Mouse (Mus musculus) embryonic facial prominence, embryonic 12.5 days (tissue): ENCODE results near the gene Aldh16a1. TPM values are rescaled to one million over a fixed set of nuclear protein-coding genes. Genes with fewer than 3 reads are reported as not detected.
A peak's percentile ranks its signal among the peaks of the same experiment; 100 is the strongest.

Experiments
- ATAC-seq: fragments of 200-750 bp; cut with Nextera tagmentation; 2 replicates; pipeline ENCODE4 v1.8.0; 2017; ENCODE audit not compliant: insufficient number of reproducible peaks, insufficient read depth, low FRiP score, low TSS enrichment
- H3K27ac ChIP-seq: fragments of 300-500 bp; sonication (generic); 2 replicates; pipeline ENCODE4 v1.5.1; 2016; ENCODE audit warnings: mild to moderate bottlenecking
- H3K27me3 ChIP-seq: fragments of 300-500 bp; sonication (generic); 2 replicates; pipeline ENCODE4 v1.6.1; 2016; ENCODE audit warnings: mild to moderate bottlenecking, moderate library complexity
- H3K36me3 ChIP-seq: fragments of 300-500 bp; sonication (generic); 2 replicates; pipeline ENCODE4 v1.6.1; 2016; ENCODE audit warnings: mild to moderate bottlenecking
- H3K4me1 ChIP-seq: fragments of 300-500 bp; sonication (generic); 2 replicates; pipeline ENCODE4 v1.6.1; 2016
- H3K4me2 ChIP-seq: fragments of 300-500 bp; sonication (generic); replicated peaks from 2 replicates; pipeline ENCODE4 v1.6.1; 2016; ENCODE audit warnings: mild to moderate bottlenecking, moderate library complexity
- H3K4me3 ChIP-seq: fragments of 300-500 bp; sonication (generic); 2 replicates; pipeline ENCODE4 v1.5.1; 2016; ENCODE audit warnings: mild to moderate bottlenecking
- H3K9ac ChIP-seq: fragments of 300-500 bp; sonication (generic); 2 replicates; pipeline ENCODE4 v1.6.1; 2016; ENCODE audit warnings: mild to moderate bottlenecking, moderate library complexity
- H3K9me3 ChIP-seq: fragments of 300-500 bp; sonication (generic); 2 replicates; pipeline ENCODE4 v1.6.1; 2016; ENCODE audit warnings: mild to moderate bottlenecking, moderate library complexity
- WGBS: fragments of 180-500 bp; shearing (Covaris S2); methylation state at CpG from one replicate; pipeline ENCODE4 v1.1.7; 2016; 5-methylcytosine and 5-hydroxymethylcytosine counted together
- microRNA counts: library from miRNA; unstranded; fragments of <30 nt; microRNA quantifications from one replicate; lab custom pipeline; 2017
- microRNA-seq: library from miRNA; unstranded; fragments of <30 nt; microRNA quantifications from one replicate; pipeline ENCODE4, GENCODE M21; 2017
- polyA plus RNA-seq: library from polyadenylated mRNA; unstranded; fragments of >200 nt; fragmentation: Nextera tagmentation; extraction: Ambion mirVana; gene quantifications from 2 replicates; pipeline ENCODE4 v1.2.1, GENCODE M21; 2016

The Aldh16a1 gene
- polyA plus RNA-seq, 1 experiment from 2014 or later: 43.8 TPM

DNA sequence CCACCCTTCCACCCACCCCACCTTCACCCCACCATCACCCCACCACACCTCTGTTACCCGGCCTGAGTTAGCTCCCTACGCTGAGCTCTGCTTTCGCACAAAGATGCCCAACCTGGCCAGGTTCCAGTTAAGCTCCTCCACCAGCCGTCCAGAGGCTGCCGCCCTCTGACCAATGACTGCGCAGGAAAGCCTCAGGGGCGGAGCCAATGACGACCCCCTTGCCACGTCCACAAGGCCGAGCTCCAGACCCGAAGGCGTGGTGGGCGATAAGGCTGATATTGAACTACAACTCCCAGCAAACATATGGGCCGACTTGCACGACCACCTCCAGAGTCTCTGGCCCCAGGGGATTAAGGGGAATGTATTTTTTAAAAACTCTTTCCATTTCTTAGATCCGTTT is 62.3 kb downstream of the Aldh16a1 start, which contains the start of gene Rcn3:
TSS of gene Rcn3 (minus strand) at position 174 of the 400 bp plus-strand sequence.
- Histone ChIP-seq H3K4me3 (peak within 1 kb of the TSS; percentile 68), H3K36me3 (peaks cover 27% of the 10 kb centered on the region), H3K27ac (peak within 1 kb of the TSS; percentile 93), H3K4me1 (peaks cover 34% of the 10 kb centered on the region; the same call in 1 of the 2 replicates), H3K27me3 (no peaks in the 10 kb centered on the region), H3K9me3 (no peaks in the 10 kb centered on the region), H3K4me2 (peak within 1 kb of the TSS; percentile 73), H3K9ac (peak within 1 kb of the TSS; percentile 80)
- WGBS: under 1% methylated on average over 16 of the region's 16 CpGs
- ATAC-seq: peak; percentile 86

DNA sequence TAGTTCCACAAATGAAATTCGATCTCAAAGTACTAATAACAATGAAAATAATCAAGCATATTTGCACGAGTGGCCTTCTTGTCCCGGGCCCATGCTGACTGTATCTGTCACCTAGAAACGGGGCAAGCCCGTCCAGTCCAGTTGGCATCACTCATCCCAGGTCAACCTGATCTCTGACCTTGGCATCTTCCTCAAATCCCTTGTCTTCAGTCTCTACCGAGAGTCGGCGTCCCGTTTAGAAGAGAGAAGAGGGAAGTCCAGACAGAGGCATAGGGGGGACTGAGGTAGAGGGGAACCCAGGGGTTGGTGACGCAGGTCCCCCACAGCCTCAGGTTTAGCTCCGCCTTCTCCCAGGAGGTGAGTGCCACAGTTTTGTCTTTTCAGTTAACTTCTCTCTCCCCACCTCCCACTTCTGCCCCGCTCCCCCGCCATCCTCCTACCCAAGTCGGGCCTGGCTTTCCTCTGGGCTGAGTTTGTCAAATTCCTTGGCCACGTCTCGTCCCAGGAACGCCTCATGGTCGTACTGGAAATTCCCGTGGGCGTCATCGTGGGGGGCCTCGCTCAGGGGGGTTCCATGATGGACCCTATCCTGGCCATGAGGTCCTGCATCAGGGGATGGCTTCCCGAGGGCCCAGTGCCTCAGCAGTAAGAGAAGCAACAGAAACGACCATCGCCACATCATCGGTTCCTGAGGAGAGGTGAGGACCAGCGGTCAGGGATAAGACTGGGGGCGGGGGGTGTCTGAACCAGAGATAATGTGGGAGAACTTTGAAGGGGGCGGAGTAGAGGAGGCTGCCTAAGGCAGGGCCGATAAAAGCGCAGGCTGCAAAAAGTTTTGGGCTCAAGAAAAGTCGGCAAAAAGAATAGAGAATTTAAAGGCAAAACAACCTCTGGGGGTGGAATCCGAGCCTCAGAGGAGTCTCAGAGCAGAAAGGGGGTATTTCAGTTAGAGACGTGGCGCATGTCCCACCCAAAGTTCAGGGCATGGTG is 63.1 kb downstream of the Aldh16a1 start:
- Histone ChIP-seq H3K4me2 (peak overlapping the region; percentile 73), H3K9ac (peak overlapping the region; percentile 80), H3K27me3 (no peaks in the 10 kb centered on the region), H3K27ac (peak overlapping the region; percentile 93), H3K36me3 (peaks cover 34% of the 10 kb centered on the region), H3K9me3 (no peaks in the 10 kb centered on the region), H3K4me3 (peak overlapping the region; percentile 68), H3K4me1 (peaks cover 34% of the 10 kb centered on the region; the same call in 1 of the 2 replicates)
- 8% methylated on average over 35 of the region's 35 CpGs for WGBS
- peak; percentile 59 for ATAC-seq

MicroRNAs within 50 kb of the gene (microRNA counts, 519-probe panel; counts per million panel counts)
- 460 counts per million, percentile 65 among the panel's probes with 10 or more counts for microRNA mmu-miR-150 (lab: Ali Mortazavi, UCI)

Small RNA genes within 50 kb of the gene (microRNA-seq; reads per million reads assigned to microRNA genes)
- gene Mir150 (10.9 reads per million, percentile 27 among the genes with 10 or more reads in this experiment), gene Mir5121 (15.2 reads per million, percentile 31 among the genes with 10 or more reads in this experiment), gene Mir7055 (not detected)

Other genes with a start within 250 kb of the Aldh16a1 start
- 76.3 and 84.7 TPM in 2 replicates for gene Ap2a1, start 225.1 kb downstream of the Aldh16a1 start, polyA plus RNA-seq
- gene Tsks, start 211.4 kb downstream of the Aldh16a1 start, polyA plus RNA-seq: 0.11 and 0.19 TPM in 2 replicates
- gene Cpt1c, start 179.7 kb downstream of the Aldh16a1 start, polyA plus RNA-seq: 32.9 and 35.6 TPM in 2 replicates
- gene Prmt1, start 168.0 kb downstream of the Aldh16a1 start, polyA plus RNA-seq: 660 and 677 TPM in 2 replicates
- 93.3 and 95.7 TPM in 2 replicates for gene Irf3, start 156.9 kb downstream of the Aldh16a1 start, polyA plus RNA-seq
- gene Bcl2l12, start 155.9 kb downstream of the Aldh16a1 start, polyA plus RNA-seq: 79.9 and 83.5 TPM in 2 replicates
- gene Scaf1, start 138.2 kb downstream of the Aldh16a1 start, polyA plus RNA-seq: 43.8 and 47.7 TPM in 2 replicates
- gene Rras, start 136.6 kb downstream of the Aldh16a1 start, polyA plus RNA-seq: 23.6 and 26.1 TPM in 2 replicates
- 13.7 and 16.8 TPM in 2 replicates for gene Prr12, start 101.7 kb downstream of the Aldh16a1 start, polyA plus RNA-seq
- gene Nosip, start 92.2 kb downstream of the Aldh16a1 start, polyA plus RNA-seq: 63.0 and 64.4 TPM in 2 replicates
- gene Prrg2, start 91.9 kb downstream of the Aldh16a1 start, polyA plus RNA-seq: 23.9 and 25.0 TPM in 2 replicates
- 302 and 306 TPM in 2 replicates for gene Rcn3, start 62.4 kb downstream of the Aldh16a1 start, polyA plus RNA-seq
- gene Fcgrt, start 50.7 kb downstream of the Aldh16a1 start, polyA plus RNA-seq: 25.8 and 26.0 TPM in 2 replicates
- 1,448 and 1,491 TPM in 2 replicates for gene Rps11, start 30.1 kb downstream of the Aldh16a1 start, polyA plus RNA-seq
- gene Rpl13a, start 25.8 kb downstream of the Aldh16a1 start, polyA plus RNA-seq: 1,339 and 1,342 TPM in 2 replicates
- 0.22 and 0.27 TPM in 2 replicates for gene Gm45713, start 18.4 kb downstream of the Aldh16a1 start, polyA plus RNA-seq
- gene Flt3l, start 18.2 kb downstream of the Aldh16a1 start, polyA plus RNA-seq: 0.67 and 1.1 TPM in 2 replicates
- gene Pih1d1, start 281 bp downstream of the Aldh16a1 start, polyA plus RNA-seq: 90.4 and 93.0 TPM in 2 replicates
- 0.73 and 0.79 TPM in 2 replicates for gene Slc17a7, start 9.4 kb upstream of the Aldh16a1 start, polyA plus RNA-seq
- 0.39 and 0.56 TPM in 2 replicates for gene Gfy, start 25.0 kb upstream of the Aldh16a1 start, polyA plus RNA-seq
- not detected in 2 replicates for gene Pth2, start 26.4 kb upstream of the Aldh16a1 start, polyA plus RNA-seq
- 0.94 and 1.7 TPM in 2 replicates for gene Ccdc155, start 50.3 kb upstream of the Aldh16a1 start, polyA plus RNA-seq
- 1.4 and 2.3 TPM in 2 replicates for gene Dkkl1, start 57.6 kb upstream of the Aldh16a1 start, polyA plus RNA-seq
- gene Tead2, start 61.2 kb upstream of the Aldh16a1 start, polyA plus RNA-seq: 277 and 295 TPM in 2 replicates
- gene Cd37, start 84.5 kb upstream of the Aldh16a1 start, polyA plus RNA-seq: 2.3 TPM in 2 replicates
- 0.22 TPM in 1 of 2 replicates, not detected in the other for gene Slc6a16, start 86.5 kb upstream of the Aldh16a1 start, polyA plus RNA-seq
- not detected in 2 replicates for gene Slc6a21, start 122.9 kb upstream of the Aldh16a1 start, polyA plus RNA-seq
- 16.1 and 18.5 TPM in 2 replicates for gene Trpm4, start 179.2 kb upstream of the Aldh16a1 start, polyA plus RNA-seq
- 0.81 and 1.5 TPM in 2 replicates for gene Hrc, start 180.7 kb upstream of the Aldh16a1 start, polyA plus RNA-seq
- gene Ppfia3, start 212.4 kb upstream of the Aldh16a1 start, polyA plus RNA-seq: 8.8 and 9.2 TPM in 2 replicates
- 1.2 and 1.9 TPM in 2 replicates for gene Lin7b, start 216.0 kb upstream of the Aldh16a1 start, polyA plus RNA-seq
- 323 and 338 TPM in 2 replicates for gene Snrnp70, start 241.2 kb upstream of the Aldh16a1 start, polyA plus RNA-seq